Mouse (Mus musculus): ENCODE results near the gene Mien1. TPM values are rescaled to one million over a fixed set of nuclear protein-coding genes. Genes with fewer than 3 reads are reported as not detected.

Gene Mien1
- 108 and 113 TPM in 2 replicates for polyA plus RNA-seq (2015; fragmentation: Nextera tagmentation; extraction: Ambion mirVana)

DNA sequence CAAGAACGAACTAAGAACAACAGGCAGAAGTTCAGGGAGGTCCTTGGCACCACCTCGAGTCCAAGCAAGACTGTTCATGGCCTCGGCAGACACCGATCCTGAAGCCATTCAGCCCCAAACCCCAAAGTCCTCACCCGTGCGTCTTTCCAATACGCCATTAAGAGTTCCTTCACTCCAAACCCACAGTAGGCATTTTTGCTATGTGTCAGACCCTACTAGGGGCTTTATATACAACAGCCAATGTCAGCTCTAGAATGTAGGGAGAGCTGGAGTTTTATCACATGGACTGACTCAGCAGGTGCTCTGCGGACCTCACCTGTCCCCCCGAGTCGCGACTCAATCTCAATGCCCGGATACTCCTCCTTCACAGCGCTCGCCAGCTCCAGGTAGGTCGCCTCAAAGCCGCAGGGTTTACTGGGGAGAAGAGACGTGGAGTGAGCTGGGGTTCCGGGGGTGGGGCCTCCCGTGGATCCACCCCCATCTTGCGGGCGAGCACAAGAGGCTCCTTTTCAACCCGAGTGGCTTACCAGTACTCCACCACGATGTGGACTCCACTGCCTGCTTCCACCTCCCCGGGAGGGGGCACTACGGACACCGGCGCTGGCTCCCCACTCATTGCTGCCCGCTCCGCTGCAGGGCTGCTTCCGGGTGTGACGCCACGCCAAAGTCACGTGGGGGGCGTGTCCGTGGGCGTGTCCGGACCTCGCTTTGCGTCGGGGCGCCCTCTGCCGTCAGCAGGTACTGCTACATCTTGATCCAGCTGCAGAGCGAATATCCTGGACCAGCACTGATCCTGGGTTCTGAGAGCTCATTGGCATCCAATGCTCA lies at the start of gene Mien1:
Gene Mien1 (minus strand): TSS at position 661 of the 828 bp plus-strand sequence.
- Histone ChIP-seq H3K9me3 (ENCODE audit: low read length) (no peaks in the 10 kb centered on the region; the same call in 1 of the 2 replicates), H3K36me3 (ENCODE audit: insufficient read depth, low read length) (peaks cover 39% of the 10 kb centered on the region), H3K4me1 (ENCODE audit: insufficient read depth, low read length) (peaks cover 4% of the 10 kb centered on the region), H3K4me3 (ENCODE audit: low read length) (peak within 1 kb of the TSS; percentile 79), H3K4me2 (replicated peaks; ENCODE audit: low read depth, low read length) (peak within 1 kb of the TSS; percentile 89), H3K27me3 (ENCODE audit: insufficient read depth, low read length) (no peaks in the 10 kb centered on the region), H3K27ac (ENCODE audit: low read length) (peak within 1 kb of the TSS; percentile 78), H3K9ac (replicated peaks; ENCODE audit: low read length) (peak within 1 kb of the TSS; percentile 70)
- WGBS, result 2% methylated on average over 43 of the region's 43 CpGs
- peak; percentile 93 for ATAC-seq (ENCODE audit: low FRiP score, low TSS enrichment)

DNA sequence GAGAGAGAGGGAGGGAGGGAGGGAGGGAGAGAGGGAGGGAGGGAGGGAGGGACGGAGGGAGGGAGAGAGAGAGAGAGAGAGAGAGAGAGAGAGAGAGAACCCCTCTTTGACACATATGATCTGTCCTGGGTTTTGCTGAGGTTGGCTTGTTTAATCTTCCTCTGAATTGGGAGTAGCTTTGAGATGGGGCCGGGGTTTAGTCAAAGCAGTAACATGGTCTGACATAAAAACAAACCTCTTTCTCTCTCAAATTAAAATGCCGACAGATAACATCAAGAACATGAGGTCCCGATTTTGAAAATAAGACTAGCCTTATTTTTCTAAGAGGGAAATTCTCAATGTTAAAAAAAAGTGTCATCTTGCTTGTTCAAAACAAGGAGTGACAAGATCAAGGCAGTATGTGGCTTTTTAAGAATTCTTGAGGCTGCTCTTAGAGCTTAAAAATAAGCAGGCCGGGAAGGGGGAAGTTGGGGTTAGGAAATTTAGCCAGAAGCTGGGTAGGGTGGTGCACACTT lies 48.8 kb upstream of the Mien1 start:
- Histone ChIP-seq H3K9me3 (ENCODE audit: low read length) (no peaks in the 10 kb centered on the region), H3K9ac (replicated peaks; ENCODE audit: low read length) (no peak overlapping the region), H3K4me2 (replicated peaks; ENCODE audit: low read depth, low read length) (no peak overlapping the region), H3K36me3 (ENCODE audit: insufficient read depth, low read length) (no peaks in the 10 kb centered on the region), H3K27ac (ENCODE audit: low read length) (no peak overlapping the region), H3K27me3 (ENCODE audit: insufficient read depth, low read length) (no peaks in the 10 kb centered on the region), H3K4me3 (ENCODE audit: low read length) (no peak overlapping the region), H3K4me1 (ENCODE audit: insufficient read depth, low read length) (peaks cover 9% of the 10 kb centered on the region)
- no peak for ATAC-seq (ENCODE audit: low FRiP score, low TSS enrichment)
- 58% methylated on average over 5 of the region's 5 CpGs for WGBS

DNA sequence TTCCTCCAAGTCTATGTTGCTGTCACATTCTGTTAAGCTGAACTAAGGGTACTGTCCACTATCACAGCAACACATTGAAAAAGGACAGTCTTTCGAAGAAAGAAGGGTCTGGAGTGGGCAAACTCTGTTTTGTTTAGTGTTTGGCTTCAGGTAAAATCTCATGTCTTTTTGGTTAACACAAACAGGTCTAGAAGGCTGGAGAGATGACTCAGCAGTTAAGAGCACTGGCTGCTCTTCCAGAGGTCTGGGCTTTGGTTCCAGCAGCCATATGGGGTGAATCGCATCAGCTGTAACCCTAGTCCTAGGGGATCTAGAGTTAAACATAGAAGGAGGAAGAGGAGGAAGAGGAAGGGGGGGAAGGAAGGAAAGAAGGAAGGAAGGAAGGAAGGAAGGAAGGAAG lies 47.0 kb upstream of the Mien1 start:
- Histone ChIP-seq H3K27ac (ENCODE audit: low read length) (no peak overlapping the region), H3K4me2 (replicated peaks; ENCODE audit: low read depth, low read length) (no peak overlapping the region), H3K36me3 (ENCODE audit: insufficient read depth, low read length) (no peaks in the 10 kb centered on the region), H3K27me3 (ENCODE audit: insufficient read depth, low read length) (no peaks in the 10 kb centered on the region), H3K4me3 (ENCODE audit: low read length) (no peak overlapping the region), H3K4me1 (ENCODE audit: insufficient read depth, low read length) (no peaks in the 10 kb centered on the region), H3K9me3 (ENCODE audit: low read length) (no peaks in the 10 kb centered on the region), H3K9ac (replicated peaks; ENCODE audit: low read length) (no peak overlapping the region)
- ATAC-seq (ENCODE audit: low FRiP score, low TSS enrichment), result no peak
- WGBS, result 77% methylated on average over 2 of the region's 2 CpGs

DNA sequence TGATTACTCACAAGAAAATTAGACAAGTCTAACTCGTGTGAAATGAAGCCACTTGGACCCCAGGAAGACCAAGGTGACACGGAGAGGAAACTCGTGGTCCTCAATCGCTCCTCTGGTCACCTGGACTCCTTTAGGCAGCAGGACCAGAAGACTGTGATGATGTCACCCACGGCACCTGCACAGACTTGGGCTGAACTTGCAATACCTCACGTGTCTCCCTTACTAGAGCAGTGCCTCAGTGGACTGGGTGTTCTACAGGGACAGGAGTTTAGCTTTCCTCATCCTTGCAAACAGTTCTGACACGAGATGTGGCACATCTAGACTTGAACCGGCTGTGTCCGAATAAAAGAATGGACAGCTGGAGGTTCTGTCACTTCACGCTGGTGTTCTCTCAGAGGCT lies 43.3 kb upstream of the Mien1 start:
- Histone ChIP-seq H3K4me1 (ENCODE audit: insufficient read depth, low read length) (no peaks in the 10 kb centered on the region), H3K36me3 (ENCODE audit: insufficient read depth, low read length) (no peaks in the 10 kb centered on the region), H3K9me3 (ENCODE audit: low read length) (no peaks in the 10 kb centered on the region), H3K27ac (ENCODE audit: low read length) (no peak overlapping the region), H3K9ac (replicated peaks; ENCODE audit: low read length) (no peak overlapping the region), H3K27me3 (ENCODE audit: insufficient read depth, low read length) (no peaks in the 10 kb centered on the region), H3K4me3 (ENCODE audit: low read length) (no peak overlapping the region), H3K4me2 (replicated peaks; ENCODE audit: low read depth, low read length) (no peak overlapping the region)
- WGBS, result 76% methylated on average over 10 of the region's 10 CpGs
- no peak for ATAC-seq (ENCODE audit: low FRiP score, low TSS enrichment)

DNA sequence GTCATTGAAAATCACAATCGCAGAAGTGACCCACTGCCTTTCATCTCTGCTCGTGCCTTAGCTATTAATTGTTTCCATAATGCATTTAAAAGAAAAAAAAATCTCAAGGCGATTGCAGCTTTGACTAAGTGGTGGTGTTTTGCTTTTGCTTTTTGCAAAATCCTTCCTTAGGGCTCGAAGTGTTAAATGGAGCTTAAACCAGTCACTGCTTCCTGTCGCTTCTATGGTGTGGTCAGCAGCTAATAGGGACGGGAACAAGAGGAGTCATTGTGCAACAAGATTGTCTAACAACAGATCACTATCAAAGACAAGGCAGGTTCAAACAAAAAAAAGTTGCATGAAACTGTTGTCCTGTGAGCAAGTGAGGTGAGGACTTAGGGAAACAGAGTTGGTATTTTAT lies 42.4 kb upstream of the Mien1 start:
- Histone ChIP-seq H3K36me3 (ENCODE audit: insufficient read depth, low read length) (no peaks in the 10 kb centered on the region), H3K9ac (replicated peaks; ENCODE audit: low read length) (no peak overlapping the region), H3K4me2 (replicated peaks; ENCODE audit: low read depth, low read length) (no peak overlapping the region), H3K27ac (ENCODE audit: low read length) (no peak overlapping the region), H3K4me3 (ENCODE audit: low read length) (no peak overlapping the region), H3K4me1 (ENCODE audit: insufficient read depth, low read length) (no peaks in the 10 kb centered on the region), H3K27me3 (ENCODE audit: insufficient read depth, low read length) (no peaks in the 10 kb centered on the region), H3K9me3 (ENCODE audit: low read length) (no peaks in the 10 kb centered on the region)
- no peak for ATAC-seq (ENCODE audit: low FRiP score, low TSS enrichment)
- 61% methylated on average over 6 of the region's 6 CpGs for WGBS

DNA sequence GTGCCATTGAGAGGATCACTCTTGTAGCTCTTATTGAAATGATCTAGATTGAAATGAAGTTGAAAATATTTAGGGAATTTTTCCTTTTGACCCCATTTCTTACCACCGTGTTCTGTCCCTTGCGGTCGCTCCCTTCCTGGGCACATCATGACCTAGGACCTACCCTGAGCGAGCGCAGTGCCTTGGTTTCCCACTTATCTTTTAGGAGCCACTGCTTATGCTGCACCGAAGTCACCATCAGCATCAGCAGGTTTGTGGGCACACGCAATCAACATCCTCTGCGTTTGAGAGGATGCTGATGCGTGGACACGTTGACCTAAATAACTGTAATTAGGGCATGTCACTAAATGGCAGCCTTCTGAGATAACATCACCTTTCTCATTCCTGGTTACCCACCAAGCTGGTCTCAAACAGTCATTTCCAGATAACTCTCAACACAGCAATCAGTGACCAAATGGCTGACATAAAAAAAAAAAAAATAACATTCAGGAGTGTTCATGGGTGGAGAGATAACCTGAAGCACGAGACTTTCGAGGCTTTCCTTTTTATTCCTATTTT lies 41.2 kb upstream of the Mien1 start:
- H3K4me1 ChIP-seq (ENCODE audit: insufficient read depth, low read length), result no peaks in the 10 kb centered on the region
- no peaks in the 10 kb centered on the region for H3K36me3 ChIP-seq (ENCODE audit: insufficient read depth, low read length)
- WGBS, result 79% methylated on average over 12 of the region's 12 CpGs
- no peak overlapping the region for H3K4me3 ChIP-seq (ENCODE audit: low read length)
- no peak for ATAC-seq (ENCODE audit: low FRiP score, low TSS enrichment)
- no peaks in the 10 kb centered on the region for H3K9me3 ChIP-seq (ENCODE audit: low read length)
- H3K4me2 ChIP-seq (replicated peaks; ENCODE audit: low read depth, low read length), result no peak overlapping the region
- no peak overlapping the region for H3K9ac ChIP-seq (replicated peaks; ENCODE audit: low read length)
- H3K27ac ChIP-seq (ENCODE audit: low read length), result no peak overlapping the region
- H3K27me3 ChIP-seq (ENCODE audit: insufficient read depth, low read length), result no peaks in the 10 kb centered on the region

DNA sequence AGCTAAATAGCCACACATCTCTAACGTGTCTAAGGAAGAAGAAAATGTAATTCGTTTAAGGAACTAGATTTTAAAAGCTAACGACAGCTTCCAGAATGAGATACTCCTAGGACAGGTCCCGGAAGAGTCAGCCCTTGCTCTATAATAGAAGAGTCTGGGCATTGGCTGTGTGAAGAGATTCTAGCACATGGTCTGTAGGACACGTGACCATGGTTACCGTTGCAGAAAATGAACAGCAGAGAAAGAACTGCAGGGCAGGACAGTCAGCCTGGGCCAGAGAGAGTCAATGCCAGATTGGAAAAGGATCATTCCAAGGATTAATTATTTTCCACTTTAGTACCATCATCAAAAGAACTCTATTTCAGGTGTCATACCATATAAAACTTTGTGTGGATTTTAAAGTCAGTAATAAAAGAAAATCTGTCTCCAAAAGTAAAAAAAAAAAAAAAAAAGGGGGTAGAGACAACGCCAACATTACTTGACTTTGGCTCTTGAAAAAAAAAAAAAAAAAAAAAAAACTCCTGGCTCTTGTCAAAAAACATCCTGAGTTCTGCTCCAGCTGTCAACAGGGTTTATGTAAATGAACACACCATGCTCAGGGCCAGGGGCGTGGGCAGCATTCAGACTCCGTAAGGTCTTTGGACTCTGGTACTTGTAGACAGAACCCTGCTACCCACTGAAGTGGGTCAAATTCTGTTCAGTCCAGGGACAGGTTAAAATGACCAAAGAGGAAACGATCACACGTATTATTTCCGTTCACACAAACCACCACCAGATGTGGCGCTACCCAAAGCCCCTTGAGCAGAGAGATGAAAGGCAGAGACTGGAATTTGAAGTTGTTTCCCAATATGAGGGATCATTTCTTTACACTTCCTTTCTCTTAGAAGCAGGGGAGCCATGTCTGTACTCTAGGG lies 40.5 kb upstream of the Mien1 start:
- Histone ChIP-seq H3K4me2 (replicated peaks; ENCODE audit: low read depth, low read length) (no peak overlapping the region), H3K4me3 (ENCODE audit: low read length) (no peak overlapping the region), H3K4me1 (ENCODE audit: insufficient read depth, low read length) (no peaks in the 10 kb centered on the region), H3K9ac (replicated peaks; ENCODE audit: low read length) (no peak overlapping the region), H3K9me3 (ENCODE audit: low read length) (no peaks in the 10 kb centered on the region), H3K36me3 (ENCODE audit: insufficient read depth, low read length) (no peaks in the 10 kb centered on the region), H3K27ac (ENCODE audit: low read length) (no peak overlapping the region), H3K27me3 (ENCODE audit: insufficient read depth, low read length) (no peaks in the 10 kb centered on the region)
- ATAC-seq (ENCODE audit: low FRiP score, low TSS enrichment), result no peak
- 73% methylated on average over 13 of the region's 13 CpGs for WGBS

DNA sequence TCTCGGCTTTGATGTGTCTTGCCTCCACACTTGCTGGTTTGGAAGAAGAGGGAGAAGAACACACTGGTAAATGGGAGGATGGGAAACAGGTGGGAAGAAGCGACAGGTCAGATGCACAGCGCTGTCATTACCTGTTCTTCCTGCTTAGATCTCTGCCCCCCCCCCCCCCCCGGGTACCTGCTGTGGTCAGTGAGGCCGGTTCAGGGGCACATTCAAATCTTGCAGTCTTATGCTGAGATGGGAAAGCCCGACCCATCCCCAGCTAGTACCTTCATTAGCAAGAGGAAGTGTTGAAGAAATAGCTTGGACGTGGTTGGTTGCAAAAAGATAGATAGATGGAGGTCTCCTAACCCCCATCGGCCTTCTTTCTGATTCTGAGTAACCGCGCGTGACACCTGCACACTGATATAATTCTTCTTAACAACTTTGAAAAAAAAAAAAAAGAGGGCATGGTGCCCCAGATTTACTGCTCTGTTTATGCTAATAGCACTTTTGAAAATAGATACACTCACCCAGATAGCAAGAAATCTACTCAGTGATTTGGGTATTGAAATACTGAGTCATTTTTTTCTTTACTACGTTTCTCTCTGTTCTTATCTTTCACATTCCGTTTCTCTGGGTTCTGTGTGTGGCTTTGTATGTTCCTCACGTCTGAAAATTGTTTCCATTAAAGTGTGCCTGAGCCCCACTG lies 38.4 kb upstream of the Mien1 start:
- H3K4me1 ChIP-seq (ENCODE audit: insufficient read depth, low read length), result no peaks in the 10 kb centered on the region
- no peak for ATAC-seq (ENCODE audit: low FRiP score, low TSS enrichment)
- H3K27me3 ChIP-seq (ENCODE audit: insufficient read depth, low read length), result no peaks in the 10 kb centered on the region
- no peak overlapping the region for H3K4me2 ChIP-seq (replicated peaks; ENCODE audit: low read depth, low read length)
- no peak overlapping the region for H3K27ac ChIP-seq (ENCODE audit: low read length)
- no peaks in the 10 kb centered on the region for H3K9me3 ChIP-seq (ENCODE audit: low read length)
- H3K9ac ChIP-seq (replicated peaks; ENCODE audit: low read length), result no peak overlapping the region
- H3K36me3 ChIP-seq (ENCODE audit: insufficient read depth, low read length), result no peaks in the 10 kb centered on the region
- WGBS, result 48% methylated on average over 14 of the region's 14 CpGs
- H3K4me3 ChIP-seq (ENCODE audit: low read length), result no peak overlapping the region

DNA sequence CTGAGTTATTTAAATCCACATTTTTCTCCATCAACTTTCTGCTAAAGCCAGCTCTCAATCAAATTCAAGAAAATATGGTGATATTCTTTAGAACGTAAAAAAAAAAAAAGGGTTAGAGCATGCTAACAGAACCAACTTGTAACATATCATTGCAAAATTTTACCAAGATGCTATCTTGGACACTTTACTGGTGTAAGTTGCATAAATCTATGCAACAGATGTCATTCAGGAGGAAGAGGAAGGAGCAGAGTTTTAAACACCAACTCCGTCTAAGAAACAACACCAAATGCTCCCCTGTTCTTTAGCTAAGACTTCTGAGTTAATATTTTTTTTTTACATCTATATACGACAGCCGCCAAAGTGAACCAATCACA lies 37.6 kb upstream of the Mien1 start:
- ATAC-seq (ENCODE audit: low FRiP score, low TSS enrichment), result no peak
- no peaks in the 10 kb centered on the region for H3K36me3 ChIP-seq (ENCODE audit: insufficient read depth, low read length)
- no peaks in the 10 kb centered on the region for H3K4me1 ChIP-seq (ENCODE audit: insufficient read depth, low read length)
- H3K27me3 ChIP-seq (ENCODE audit: insufficient read depth, low read length), result no peaks in the 10 kb centered on the region
- 78% methylated on average over 4 of the region's 4 CpGs for WGBS
- no peak overlapping the region for H3K27ac ChIP-seq (ENCODE audit: low read length)
- no peak overlapping the region for H3K9ac ChIP-seq (replicated peaks; ENCODE audit: low read length)
- H3K9me3 ChIP-seq (ENCODE audit: low read length), result no peaks in the 10 kb centered on the region
- no peak overlapping the region for H3K4me2 ChIP-seq (replicated peaks; ENCODE audit: low read depth, low read length)
- H3K4me3 ChIP-seq (ENCODE audit: low read length), result no peak overlapping the region
